Mouse (Mus musculus) left cerebral cortex, postnatal 25 days (tissue): ENCODE measurements at regions not wholly inside any gene's neighbourhood (a gene's known extent, or its start where the extent isn't known, plus 50 kb on each side); places are given as distances from the start of the nearest gene placed in this dataset.
"Not testable (repeated sequence)": the region's sequence is repeated elsewhere in the genome, so short reads cannot be mapped to it uniquely, and the experiment has no call there.

ENCODE experiments used
- DNase-seq, 2 experiments: peaks; one replicate each; pipeline ENCODE4 v3.0.0; 2022; ENCODE audit warnings: low spot score in 2 of 2, mixed read lengths in 1 of 2
- intact Hi-C: fragments of 180-260 bp; cut with DNase I; formaldehyde crosslinking; loops from one replicate; pipeline ENCODE4 v1.15.1; 2025

GRCm38 (mm10) chr15:16909396-16909795 lies 180.8 kb downstream of the Cdh9 start:
- DNase-seq, result no peak
- intact Hi-C loops, result no loop called here

DNA sequence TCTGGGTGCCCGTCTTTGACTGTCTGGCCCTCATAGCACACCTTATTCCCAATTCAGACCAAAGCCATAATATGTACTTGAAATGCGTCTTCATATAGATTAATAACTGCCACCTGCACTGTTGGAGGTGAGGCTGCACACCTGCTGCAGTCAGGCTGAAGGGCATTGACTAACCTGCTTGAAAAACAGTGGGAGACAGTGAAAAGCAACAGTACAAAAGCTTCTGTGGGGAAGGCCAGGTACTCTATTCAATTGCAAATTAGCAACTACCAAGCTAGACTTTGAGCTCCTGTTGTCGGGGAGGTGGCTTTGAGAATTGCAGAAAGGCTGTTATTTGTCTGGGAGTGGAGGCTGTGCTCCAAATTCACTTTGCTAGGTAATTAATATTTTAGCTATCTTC lies 181.4 kb downstream of the Cdh9 start:
- DNase-seq, intact Hi-C loops: not testable (repeated sequence)

DNA sequence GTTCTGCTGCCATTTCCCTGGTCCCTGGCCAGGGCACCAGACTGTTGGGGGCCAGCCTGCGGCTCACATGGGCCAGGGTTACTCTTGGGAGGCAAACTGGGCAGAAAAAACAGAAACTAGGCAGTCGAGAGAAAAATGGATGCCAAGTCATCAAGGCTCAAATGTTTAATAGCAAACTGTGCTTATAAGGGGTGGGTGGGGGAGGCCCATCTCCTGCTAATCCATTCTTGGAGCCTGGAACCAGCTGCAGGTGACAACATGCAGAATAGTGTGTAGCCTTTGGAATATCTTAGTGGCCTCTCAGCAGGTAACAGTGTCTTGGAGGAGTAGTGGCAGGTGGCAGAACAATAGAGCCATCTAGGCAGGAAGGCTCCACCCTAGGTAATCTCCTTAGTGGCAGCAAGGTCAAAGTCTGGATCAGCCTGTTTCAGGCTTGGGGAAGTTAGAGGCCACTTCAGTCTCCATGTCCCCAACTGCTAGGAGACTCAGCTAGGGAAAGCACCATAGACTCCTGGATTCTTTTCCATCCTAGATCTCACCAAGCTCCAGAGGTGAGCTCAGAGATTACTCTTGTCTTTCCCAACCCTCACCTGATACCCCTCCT lies 186.5 kb downstream of the Cdh9 start:
- no peak for DNase-seq

DNA sequence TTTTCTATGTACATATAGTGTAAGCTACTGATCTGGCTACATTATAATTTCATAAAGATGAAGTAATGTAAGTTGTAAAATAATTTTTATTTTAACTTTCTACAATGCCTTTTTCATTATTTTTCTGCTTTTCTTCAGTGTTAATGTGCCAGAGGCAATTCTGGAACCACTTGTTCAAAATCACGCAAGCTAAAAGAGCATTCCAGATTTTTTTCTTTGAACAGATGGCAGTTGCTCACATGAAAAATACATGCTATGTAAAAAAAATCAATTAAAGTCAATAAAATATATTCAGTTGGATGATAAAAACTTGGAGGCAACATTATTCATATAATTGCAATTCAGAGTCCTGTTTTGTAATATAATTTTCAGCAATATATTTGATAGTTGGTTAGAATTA lies 194.7 kb downstream of the Cdh9 start:
- no peak for DNase-seq
- intact Hi-C loops, result no loop called here

More for the DNA sequence above, 186.5 kb downstream of the Cdh9 start:
- intact Hi-C loops, result no loop called here

GRCm38 (mm10) chr15:16933137-16933677 lies 204.7 kb downstream of the Cdh9 start:
- intact Hi-C loops, result no loop called here
- DNase-seq, result no peak

GRCm38 (mm10) chr15:16934438-16934837 lies 205.9 kb downstream of the Cdh9 start:
- intact Hi-C loops, result no loop called here
- no peak for DNase-seq

DNA sequence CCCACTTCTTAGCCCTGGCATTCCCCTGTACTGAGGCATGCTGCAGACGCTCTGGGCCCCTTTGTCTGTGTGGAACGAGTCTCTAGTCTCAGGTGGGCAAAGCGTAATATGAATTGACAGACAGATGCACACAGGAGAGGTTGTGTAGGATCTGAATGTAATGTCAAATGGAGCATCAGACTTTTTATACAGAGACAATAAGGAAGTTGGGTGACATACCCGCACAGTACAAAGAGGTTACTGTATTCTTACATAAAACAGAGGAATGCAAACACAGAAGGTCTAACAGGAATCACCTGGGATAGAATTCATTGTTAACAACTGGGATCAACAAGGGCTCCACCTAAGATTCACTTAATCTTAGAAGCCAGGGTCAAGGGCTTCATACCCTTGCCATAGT lies 247.3 kb downstream of the Cdh9 start:
- intact Hi-C loops, DNase-seq: not testable (repeated sequence)

DNA sequence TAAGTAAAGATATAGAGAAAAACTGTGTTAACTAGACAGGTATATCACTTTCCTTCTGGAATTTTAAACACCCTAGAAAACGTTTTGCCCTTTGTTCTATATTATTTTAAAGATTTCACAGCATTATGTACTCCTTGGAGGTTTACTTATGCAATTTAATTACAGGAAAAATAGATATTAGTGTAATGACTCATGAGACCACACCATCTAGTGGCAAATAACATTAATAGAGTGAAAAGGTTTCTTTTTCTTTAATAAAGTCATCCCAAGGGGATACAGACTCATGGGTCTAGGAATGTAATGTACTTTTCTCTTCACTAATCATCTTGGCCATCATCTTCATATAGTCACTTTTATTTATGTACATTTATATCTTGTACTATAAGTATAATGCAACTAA lies 262.3 kb downstream of the Cdh9 start:
- DNase-seq, result no peak
- intact Hi-C loops, result no loop called here

- DNase-seq, result no peak
- intact Hi-C loops, result no loop called here
Observed at GRCm38 (mm10) chr15:16995667-16996066, 267.1 kb downstream of the Cdh9 start.

- intact Hi-C loops, result no loop called here
- peak in 1 of 2 experiments; percentile 7 for DNase-seq
Observed at GRCm38 (mm10) chr15:17006139-17006538, 277.6 kb downstream of the Cdh9 start.

DNA sequence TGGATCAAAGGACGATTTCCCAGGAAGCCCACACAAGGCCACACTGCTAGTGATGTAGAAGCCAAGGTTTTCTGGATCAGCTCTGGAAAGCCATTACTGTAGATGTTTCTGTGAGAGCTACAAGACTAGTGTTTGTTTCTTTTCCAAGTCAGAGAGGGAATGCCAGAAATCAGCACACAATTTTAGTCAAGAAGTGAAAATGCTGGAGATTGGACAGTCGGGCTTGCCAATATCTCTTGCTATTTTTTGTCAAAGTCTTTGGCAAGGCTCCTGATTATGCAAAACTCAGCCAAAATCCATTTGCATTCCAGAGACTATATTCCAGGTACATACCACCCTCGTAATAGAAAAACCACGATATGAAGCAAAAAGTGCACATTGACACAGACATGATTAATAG lies 279.3 kb downstream of the Cdh9 start:
- intact Hi-C loops, result no loop called here
- peak; percentile 17 to 70 for DNase-seq

- no peak for DNase-seq
- intact Hi-C loops, result no loop called here
Observed at GRCm38 (mm10) chr15:17048867-17049628, 320.5 kb downstream of the Cdh9 start.

GRCm38 (mm10) chr15:17069772-17070171 lies 341.2 kb downstream of the Cdh9 start:
- intact Hi-C loops, result loop anchor here (2.0 to 5.0 kb wide), 3 partner anchors 847 to 1832 kb away; no protein-coding TSS in a partner anchor
- DNase-seq, result peak in 1 of 2 experiments; percentile 6

- intact Hi-C loops, result no loop called here
- no peak for DNase-seq
Observed at GRCm38 (mm10) chr15:17084030-17084429, 355.5 kb downstream of the Cdh9 start.

- DNase-seq, result no peak
- intact Hi-C loops, result no loop called here
Observed at GRCm38 (mm10) chr15:17088644-17089228, 360.2 kb downstream of the Cdh9 start.

DNA sequence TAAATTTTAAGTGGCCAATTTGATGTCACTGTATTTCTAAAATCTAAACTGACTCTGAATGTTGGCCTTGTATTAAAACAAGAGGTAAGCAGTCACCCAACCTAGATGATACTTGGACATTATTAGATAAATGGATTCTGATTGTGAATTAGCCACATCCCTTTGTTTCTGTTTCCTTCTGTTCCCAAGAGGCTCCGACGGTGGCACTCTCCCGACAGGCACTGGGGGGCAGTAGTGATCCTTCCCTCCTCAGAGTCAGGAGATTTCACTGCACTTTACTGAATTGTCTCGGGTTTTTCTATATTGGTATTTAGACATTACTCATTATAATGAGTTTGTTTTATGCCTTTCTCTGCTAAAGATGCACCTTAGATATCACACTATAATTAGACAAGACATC lies 370.4 kb downstream of the Cdh9 start:
- intact Hi-C loops, result loop anchor here (10.0 kb wide), 2 partner anchors 96 to 1716 kb away; partner anchors contain the start of gene Cdh10
- peak; percentile 60 to 83 for DNase-seq

- DNase-seq, result no peak
Observed at GRCm38 (mm10) chr15:17101182-17101581, 372.6 kb downstream of the Cdh9 start.

DNA sequence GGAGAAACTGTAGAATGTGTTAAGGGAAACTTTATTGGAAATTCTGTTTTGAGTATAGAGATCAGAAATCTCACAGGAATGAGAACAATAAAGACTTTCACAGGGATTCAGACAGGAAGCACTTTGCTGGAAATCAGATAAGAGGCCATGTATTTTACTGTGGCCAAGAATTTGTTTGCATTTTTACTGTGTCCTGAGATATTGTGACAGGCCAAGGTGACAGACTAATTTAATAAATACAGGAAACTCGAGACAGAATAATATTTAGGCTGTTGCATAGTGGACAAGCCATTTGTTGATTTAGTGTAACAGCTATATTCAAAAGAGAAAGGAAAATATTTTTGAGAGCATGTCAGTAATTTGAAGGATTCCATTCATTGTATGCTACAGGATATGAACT lies 407.2 kb downstream of the Cdh9 start:
- intact Hi-C loops, result no loop called here
- DNase-seq, result no peak

More at GRCm38 (mm10) chr15:17101182-17101581, 372.6 kb downstream of the Cdh9 start:
- intact Hi-C loops, result loop anchor here (10.0 kb wide), 2 partner anchors 504 to 1944 kb away; no protein-coding TSS in a partner anchor

- DNase-seq, result no peak
- intact Hi-C loops, result no loop called here
Observed at GRCm38 (mm10) chr15:17180164-17180563, 451.6 kb downstream of the Cdh9 start.

DNA sequence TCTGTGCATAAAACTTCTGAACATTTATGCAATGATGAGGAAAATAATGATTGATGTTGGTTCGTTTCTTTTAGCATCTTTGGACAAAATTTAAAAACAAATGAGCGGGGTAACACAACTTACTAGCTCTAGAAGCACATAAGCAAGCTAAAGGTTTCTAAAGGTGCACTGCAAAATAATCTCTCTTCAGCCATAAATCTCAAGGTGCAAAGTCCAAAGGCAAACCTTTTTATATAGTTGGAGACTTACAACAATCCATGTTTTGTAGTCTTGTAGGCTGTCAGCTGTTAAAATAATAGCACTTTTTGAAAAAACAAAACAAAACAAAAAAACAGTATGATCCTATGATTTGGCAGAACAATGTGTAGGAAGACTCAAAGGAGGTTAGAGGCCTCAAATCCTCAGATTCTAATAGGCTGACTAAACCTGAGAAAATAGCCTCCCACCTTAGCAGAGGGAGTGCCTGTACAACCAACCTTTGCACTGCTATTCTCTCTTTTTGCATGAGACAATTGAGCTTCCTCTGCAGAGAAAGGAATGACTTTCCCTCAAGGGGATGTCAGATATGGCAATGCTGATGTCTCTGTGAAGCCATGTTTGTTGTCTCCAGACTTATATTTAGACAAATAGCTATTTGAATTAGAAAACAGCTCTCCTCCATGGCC lies 452.9 kb downstream of the Cdh9 start:
- no peak for DNase-seq
- intact Hi-C loops, result no loop called here
